Mouse (Mus musculus): ENCODE measurements at regions not wholly inside any gene's neighbourhood (a gene's known extent, or its start where the extent isn't known, plus 50 kb on each side); places are given as distances from the start of the nearest gene placed in this dataset.

DNA sequence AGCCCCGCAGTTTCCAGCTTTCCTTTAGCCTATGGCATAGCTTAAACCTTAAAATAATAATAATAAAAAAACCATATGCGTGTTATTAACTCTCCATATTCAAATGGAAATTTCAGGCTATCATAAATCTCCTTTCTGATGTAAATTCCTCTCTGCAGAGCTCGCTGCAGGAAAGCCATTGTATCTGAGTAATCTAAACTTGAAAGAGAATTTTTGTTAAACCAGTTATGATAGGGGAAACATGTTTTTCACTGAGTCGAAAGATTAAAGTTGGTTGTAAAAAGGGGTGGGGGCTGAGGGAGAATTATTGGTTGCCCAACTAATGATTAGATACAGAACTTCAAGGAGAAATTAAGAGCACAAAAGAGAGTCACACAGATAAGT lies 69.1 kb upstream of the Prep start:
- no peak for TF ChIP-seq GATA1 (IDR thresholded peaks at IDR 0.05; ENCODE audit: low read length)
- no peak for TF ChIP-seq TAL1 (IDR thresholded peaks at IDR 0.05; ENCODE audit: low read length)
